Mouse (Mus musculus): ENCODE data around the gene Psmb6. TPM values are rescaled to one million over a fixed set of nuclear protein-coding genes. Genes with fewer than 3 reads are reported as not detected.
"Not testable (repeated sequence)": the region's sequence is repeated elsewhere in the genome, so short reads cannot be mapped to it uniquely, and the experiment has no call there.

Psmb6 gene
- polyA plus RNA-seq, 1 experiment from 2014 or later: 1,140 TPM

DNA sequence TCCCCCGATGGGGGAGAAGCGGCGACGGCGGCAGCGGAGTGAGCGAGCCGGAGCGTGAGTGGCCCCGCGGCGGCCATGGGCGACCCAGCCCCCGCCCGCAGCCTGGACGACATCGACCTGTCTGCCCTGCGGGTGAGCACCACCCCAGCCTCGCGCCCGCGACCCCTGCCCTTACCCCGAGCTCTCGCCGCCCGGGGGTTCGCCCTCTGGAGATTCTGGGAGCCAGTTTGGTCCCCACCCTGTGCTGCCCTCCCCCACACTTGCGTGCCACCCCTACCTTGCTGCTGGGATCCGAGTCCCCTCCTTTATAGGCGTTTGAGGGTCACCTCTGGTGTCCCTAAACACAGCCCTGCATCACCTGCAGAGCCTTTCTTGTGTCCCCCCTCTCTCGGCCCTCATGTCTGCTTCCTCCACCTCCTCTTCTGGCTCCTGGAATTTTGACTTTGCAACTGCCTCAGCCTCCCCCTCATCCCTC lies 37.9 kb downstream of the Psmb6 start:
- WGBS: 0% methylated on average over 24 of the region's 31 CpGs
- DNase-seq (ENCODE audit: low spot score): no peak
- peak overlapping the region; percentile 96 for H3K27ac ChIP-seq
- no peaks in the 10 kb centered on the region for H3K9me3 ChIP-seq (replicated peaks)
- no peaks in the 10 kb centered on the region for H3K27me3 ChIP-seq (ENCODE audit: low read depth, poor library complexity, severe bottlenecking)
- H3K4me1 ChIP-seq: peaks cover 43% of the 10 kb centered on the region
- peak overlapping the region; percentile 93 for H3K4me3 ChIP-seq
- peaks cover 11% of the 10 kb centered on the region for H3K36me3 ChIP-seq

DNA sequence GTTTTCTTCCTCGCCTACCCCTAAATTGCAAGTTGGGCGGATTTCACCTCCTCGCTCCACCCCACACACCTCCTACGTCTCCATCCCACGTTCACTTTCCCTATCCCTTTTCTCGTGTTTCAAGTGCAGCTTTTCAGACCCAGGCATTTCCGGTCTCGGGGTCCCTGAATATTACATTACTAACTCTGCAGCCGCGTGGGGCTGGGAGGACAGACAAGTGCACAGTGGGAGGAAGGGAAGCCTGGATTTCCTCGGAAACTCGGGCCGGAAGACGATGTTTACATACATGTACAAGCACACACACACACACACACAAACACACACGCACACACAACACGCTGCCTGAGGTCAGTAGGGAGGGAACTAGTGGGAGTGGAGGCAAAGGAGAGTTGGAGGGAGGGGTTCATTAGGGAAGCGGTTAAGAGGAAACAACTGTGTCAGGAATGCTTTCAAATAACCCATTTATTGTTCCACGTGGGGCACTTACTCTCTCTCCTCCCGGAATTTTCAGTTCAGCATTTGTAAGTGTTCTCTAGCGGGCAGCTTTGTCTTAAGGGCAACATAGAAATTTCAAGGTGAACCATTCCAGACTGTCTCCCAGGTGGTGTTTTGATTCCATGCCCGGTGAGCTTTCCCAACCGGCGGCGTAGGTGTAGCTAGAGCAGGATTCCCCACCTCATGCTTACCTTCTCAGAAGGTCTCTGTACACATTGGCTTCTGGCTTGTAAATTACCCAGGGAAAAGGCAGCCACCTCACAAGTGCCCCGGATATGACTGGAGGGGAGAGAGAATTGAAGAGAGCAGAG lies 38.5 kb downstream of the Psmb6 start:
- no peaks in the 10 kb centered on the region for H3K9me3 ChIP-seq (replicated peaks)
- peak; percentile 63 for DNase-seq (ENCODE audit: low spot score)
- WGBS: 2% methylated on average over 25 of the region's 25 CpGs
- H3K27ac ChIP-seq: peak overlapping the region; percentile 96
- peaks cover 43% of the 10 kb centered on the region for H3K4me1 ChIP-seq
- peaks cover 16% of the 10 kb centered on the region for H3K36me3 ChIP-seq
- H3K4me3 ChIP-seq: peak overlapping the region; percentile 93
- H3K27me3 ChIP-seq (ENCODE audit: low read depth, poor library complexity, severe bottlenecking): no peaks in the 10 kb centered on the region

DNA sequence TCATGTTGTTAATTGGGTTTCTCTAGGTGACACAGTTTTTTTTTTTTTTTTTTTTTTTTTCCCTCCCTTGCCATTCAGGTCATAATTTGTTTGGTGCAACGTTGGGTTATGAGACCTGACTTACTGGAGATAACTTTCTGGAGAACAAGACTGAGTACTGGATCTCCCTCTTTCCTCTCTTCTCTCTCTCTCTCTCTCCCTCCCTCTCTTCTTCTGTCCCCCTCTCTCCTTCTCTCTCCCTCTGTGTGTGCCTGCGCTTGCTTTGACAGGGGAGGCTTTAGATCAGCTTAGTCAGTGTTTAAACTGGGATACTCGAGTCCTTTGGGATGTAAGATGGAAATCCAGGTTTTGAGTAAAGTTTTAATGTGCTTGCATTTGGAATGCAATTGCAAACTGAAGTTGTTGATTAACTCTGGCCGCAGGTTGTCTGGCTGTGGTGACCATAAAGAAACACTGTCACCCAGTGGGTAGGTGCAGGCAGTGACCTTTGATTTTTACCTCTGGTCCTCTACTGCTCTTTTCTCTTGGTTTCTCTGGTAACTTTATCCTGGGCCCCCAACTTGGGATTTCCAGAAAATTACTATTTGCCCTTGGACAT lies 39.2 kb downstream of the Psmb6 start:
- Histone ChIP-seq H3K4me3 (peak overlapping the region; percentile 93), H3K36me3 (peaks cover 16% of the 10 kb centered on the region), H3K27ac (peak overlapping the region; percentile 96), H3K9me3 (replicated peaks) (no peaks in the 10 kb centered on the region), H3K4me1 (peaks cover 43% of the 10 kb centered on the region), H3K27me3 (ENCODE audit: low read depth, poor library complexity, severe bottlenecking) (no peaks in the 10 kb centered on the region)
- 44% methylated on average over 4 of the region's 4 CpGs for WGBS
- DNase-seq (ENCODE audit: low spot score): no peak

DNA sequence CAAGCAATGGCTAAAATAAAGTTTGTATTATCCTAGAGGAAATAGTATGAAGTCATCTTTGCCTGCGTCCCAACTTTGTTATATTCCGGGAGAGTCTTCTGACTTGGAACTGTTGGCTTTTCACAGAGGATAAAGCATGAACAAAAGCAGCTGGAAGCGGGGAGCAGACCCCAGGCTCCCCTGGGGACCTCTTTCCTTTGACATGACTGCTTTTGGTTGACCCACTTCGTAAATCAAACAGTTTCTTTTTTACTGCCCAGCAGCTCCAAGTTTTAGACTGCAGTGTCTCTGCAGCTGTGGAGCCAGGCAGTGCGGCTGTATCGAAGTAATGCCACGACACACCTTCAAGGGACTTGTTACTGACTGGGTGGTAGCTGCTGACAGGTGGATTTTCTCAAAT lies 41.4 kb downstream of the Psmb6 start:
- no peak overlapping the region for H3K27ac ChIP-seq
- H3K4me1 ChIP-seq: peaks cover 43% of the 10 kb centered on the region
- 77% methylated on average over 7 of the region's 7 CpGs for WGBS
- no peak for DNase-seq (ENCODE audit: low spot score)
- H3K9me3 ChIP-seq (replicated peaks): no peaks in the 10 kb centered on the region
- H3K27me3 ChIP-seq (ENCODE audit: low read depth, poor library complexity, severe bottlenecking): no peaks in the 10 kb centered on the region
- H3K4me3 ChIP-seq: no peak overlapping the region
- H3K36me3 ChIP-seq: peaks cover 16% of the 10 kb centered on the region

DNA sequence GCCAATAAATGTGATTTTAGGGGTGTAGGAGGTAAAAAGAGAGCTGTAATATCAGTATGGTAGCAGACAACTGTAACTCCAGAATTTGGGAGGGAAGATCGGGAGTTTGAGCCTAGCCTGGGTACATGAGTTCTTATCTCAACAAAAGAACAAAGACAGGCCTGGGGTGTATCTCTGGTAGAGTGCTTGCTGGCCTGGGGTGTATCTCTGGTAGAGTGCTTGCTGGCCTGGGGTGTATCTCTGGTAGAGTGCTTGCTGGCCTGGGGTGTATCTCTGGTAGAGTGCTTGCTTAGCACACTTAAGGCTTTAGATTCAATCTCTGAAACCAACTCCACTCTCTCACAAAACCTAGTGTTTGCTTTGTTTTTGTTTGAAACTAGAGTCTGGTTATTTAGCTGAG lies 45.4 kb downstream of the Psmb6 start:
- H3K27me3 ChIP-seq (ENCODE audit: low read depth, poor library complexity, severe bottlenecking); H3K27ac ChIP-seq; H3K4me3 ChIP-seq; DNase-seq (ENCODE audit: low spot score); H3K9me3 ChIP-seq (replicated peaks): not testable (repeated sequence)
- Histone ChIP-seq H3K36me3 (peaks cover 20% of the 10 kb centered on the region), H3K4me1 (peaks cover 20% of the 10 kb centered on the region)
- WGBS: 93% methylated on average over 1 of the region's 1 CpGs

DNA sequence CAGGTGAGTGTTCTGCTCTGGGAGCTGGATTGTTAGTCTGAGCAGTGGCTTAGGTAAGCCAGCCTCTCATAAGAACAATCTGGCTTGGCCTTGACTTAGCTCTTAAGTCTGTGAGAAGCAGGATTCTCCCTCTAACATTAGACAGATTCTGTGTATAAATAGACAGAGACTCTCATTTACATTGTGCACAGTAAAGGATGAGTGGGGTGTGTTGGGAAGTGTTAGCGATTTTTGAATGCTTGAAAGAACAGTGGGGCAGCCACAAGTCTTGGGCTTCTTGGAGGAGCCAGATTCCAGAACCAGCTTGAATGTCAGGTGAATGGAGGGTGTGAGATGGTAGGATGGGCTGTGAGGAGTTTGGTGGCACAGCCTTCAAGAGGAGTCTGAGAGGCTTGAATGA lies 46.5 kb downstream of the Psmb6 start:
- WGBS: 85% methylated on average over 1 of the region's 1 CpGs
- Histone ChIP-seq H3K36me3 (peaks cover 18% of the 10 kb centered on the region), H3K27ac (no peak overlapping the region), H3K4me1 (peaks cover 10% of the 10 kb centered on the region), H3K4me3 (no peak overlapping the region), H3K9me3 (replicated peaks) (no peaks in the 10 kb centered on the region), H3K27me3 (ENCODE audit: low read depth, poor library complexity, severe bottlenecking) (no peaks in the 10 kb centered on the region)
- DNase-seq (ENCODE audit: low spot score): no peak

DNA sequence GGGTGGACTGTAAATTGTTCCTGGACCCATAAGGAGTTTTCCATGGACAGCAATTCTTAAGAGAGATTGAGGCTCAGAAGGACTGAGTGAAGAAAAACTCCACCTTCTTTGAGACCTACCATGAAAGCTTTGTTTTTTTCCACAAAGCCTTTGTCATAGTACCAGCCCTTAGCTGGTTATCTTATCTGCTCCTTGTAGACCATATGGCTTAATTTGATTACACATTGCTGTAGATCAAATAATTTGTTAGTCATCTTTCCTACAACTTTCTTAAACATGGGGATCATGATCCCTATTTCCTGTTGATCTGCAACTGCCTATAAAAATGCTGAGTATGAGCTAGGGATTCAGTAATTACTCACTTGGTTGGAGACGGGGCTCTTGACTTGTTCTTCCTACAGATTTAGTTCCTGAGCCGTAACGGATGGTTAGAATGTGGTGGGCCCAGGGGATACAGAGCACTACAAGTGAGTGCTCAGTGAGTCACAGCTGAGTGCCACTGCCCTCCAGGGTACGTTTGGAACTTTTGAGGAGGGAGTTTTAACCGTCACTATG lies 47.3 kb downstream of the Psmb6 start:
- H3K36me3 ChIP-seq: peaks cover 13% of the 10 kb centered on the region
- H3K4me1 ChIP-seq: 0 out of 2 replicates have a peak, but pooled peaks cover 4% of the 10 kb centered on the region
- DNase-seq (ENCODE audit: low spot score): no peak
- no peaks in the 10 kb centered on the region for H3K27me3 ChIP-seq (ENCODE audit: low read depth, poor library complexity, severe bottlenecking)
- no peaks in the 10 kb centered on the region for H3K9me3 ChIP-seq (replicated peaks)
- WGBS: 74% methylated on average over 5 of the region's 5 CpGs
- no peak overlapping the region for H3K27ac ChIP-seq
- H3K4me3 ChIP-seq: no peak overlapping the region

DNA sequence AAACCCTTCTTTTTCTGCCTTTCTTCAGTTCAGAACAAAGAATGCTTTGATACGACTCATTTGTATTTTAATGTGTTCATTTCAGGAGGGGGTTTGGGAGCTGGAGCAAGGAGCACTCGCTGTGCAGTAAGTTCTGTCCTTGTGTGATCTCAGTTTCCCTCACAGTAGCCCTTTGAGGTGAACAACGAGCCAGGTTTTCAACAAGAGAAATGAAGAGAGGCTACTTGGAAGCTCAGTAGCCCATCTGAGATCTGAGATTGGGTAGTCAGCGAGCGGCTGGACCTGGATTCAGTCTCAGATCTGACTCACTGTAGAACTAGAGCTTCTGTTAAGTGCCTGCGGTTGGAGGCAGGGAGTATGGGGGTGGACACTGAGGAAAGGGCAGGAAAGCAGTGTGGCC lies 48.7 kb downstream of the Psmb6 start:
- Histone ChIP-seq H3K9me3 (replicated peaks) (no peaks in the 10 kb centered on the region), H3K27me3 (ENCODE audit: low read depth, poor library complexity, severe bottlenecking) (no peaks in the 10 kb centered on the region), H3K27ac (no peak overlapping the region), H3K4me1 (0 out of 2 replicates have a peak, but pooled peaks cover 4% of the 10 kb centered on the region), H3K4me3 (no peak overlapping the region), H3K36me3 (0 out of 2 replicates have a peak, but pooled peaks cover 4% of the 10 kb centered on the region)
- no peak for DNase-seq (ENCODE audit: low spot score)
- WGBS: 91% methylated on average over 6 of the region's 6 CpGs

DNA sequence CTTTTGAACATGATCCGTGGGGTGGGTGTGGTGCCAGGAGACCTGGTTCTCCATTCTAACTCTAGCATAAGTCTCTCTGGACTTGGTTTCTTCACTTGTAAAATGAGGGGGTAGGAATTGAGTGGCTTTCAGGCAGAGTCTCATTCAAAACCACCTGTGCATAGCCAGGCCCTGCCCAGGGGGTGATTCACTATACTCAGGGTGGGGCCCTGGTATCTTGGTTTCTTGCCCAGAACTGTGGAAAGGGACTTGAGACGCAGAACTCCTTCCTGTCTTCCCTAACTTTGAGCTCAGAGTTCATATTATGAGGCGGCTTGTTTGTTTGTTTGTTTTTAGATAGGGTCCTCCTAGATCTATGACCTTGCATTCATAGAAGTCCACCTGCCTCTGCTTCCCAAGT lies 52.0 kb downstream of the Psmb6 start:
- Histone ChIP-seq H3K9me3 (replicated peaks) (no peaks in the 10 kb centered on the region), H3K36me3 (peaks cover 6% of the 10 kb centered on the region), H3K4me1 (peaks cover 22% of the 10 kb centered on the region), H3K27ac (no peak overlapping the region), H3K27me3 (ENCODE audit: low read depth, poor library complexity, severe bottlenecking) (no peaks in the 10 kb centered on the region), H3K4me3 (no peak overlapping the region)
- WGBS: 95% methylated on average over 3 of the region's 3 CpGs
- DNase-seq (ENCODE audit: low spot score): no peak

Other genes starting within 250 kb of the Psmb6 start
- 0.06 TPM in 1 of 2 replicates, not detected in the other for gene Alox12e, start 202.7 kb upstream of the Psmb6 start, polyA plus RNA-seq (2016; fragmentation: Nextera tagmentation; extraction: Ambion mirVana)
- not detected in 2 replicates for gene Alox15, start 173.3 kb upstream of the Psmb6 start, polyA plus RNA-seq (2016; fragmentation: Nextera tagmentation; extraction: Ambion mirVana)
- gene Pelp1, start 115.3 kb upstream of the Psmb6 start, polyA plus RNA-seq (2016; fragmentation: Nextera tagmentation; extraction: Ambion mirVana): 63.0 and 65.1 TPM in 2 replicates
- 24.6 and 25.5 TPM in 2 replicates for gene Arrb2, start 92.7 kb upstream of the Psmb6 start, polyA plus RNA-seq (2016; fragmentation: Nextera tagmentation; extraction: Ambion mirVana)
- gene Med11, start 73.4 kb upstream of the Psmb6 start, polyA plus RNA-seq (2016; fragmentation: Nextera tagmentation; extraction: Ambion mirVana): 48.4 and 51.5 TPM in 2 replicates
- gene Zmynd15, start 65.9 kb upstream of the Psmb6 start, polyA plus RNA-seq (2016; fragmentation: Nextera tagmentation; extraction: Ambion mirVana): 0.09 TPM in 1 of 2 replicates, not detected in the other
- 0.49 TPM in 2 replicates for gene Cxcl16, start 65.4 kb upstream of the Psmb6 start, polyA plus RNA-seq (2016; fragmentation: Nextera tagmentation; extraction: Ambion mirVana)
- gene Tm4sf5, start 20.1 kb upstream of the Psmb6 start, polyA plus RNA-seq (2016; fragmentation: Nextera tagmentation; extraction: Ambion mirVana): 0.98 and 1.2 TPM in 2 replicates
- 0.30 TPM in 1 of 2 replicates, not detected in the other for gene Vmo1, start 10.8 kb upstream of the Psmb6 start, polyA plus RNA-seq (2016; fragmentation: Nextera tagmentation; extraction: Ambion mirVana)
- gene Gltpd2, start 6.2 kb upstream of the Psmb6 start, polyA plus RNA-seq (2016; fragmentation: Nextera tagmentation; extraction: Ambion mirVana): 0.16 and 0.19 TPM in 2 replicates
- not detected in 2 replicates for gene Gm40193, start 7.6 kb downstream of the Psmb6 start, polyA plus RNA-seq (2016; fragmentation: Nextera tagmentation; extraction: Ambion mirVana)
- gene Pld2, start 14.7 kb downstream of the Psmb6 start, polyA plus RNA-seq (2016; fragmentation: Nextera tagmentation; extraction: Ambion mirVana): 1.4 and 2.0 TPM in 2 replicates
- 15.1 and 17.2 TPM in 2 replicates for gene Mink1, start 37.5 kb downstream of the Psmb6 start, polyA plus RNA-seq (2016; fragmentation: Nextera tagmentation; extraction: Ambion mirVana)
- not detected in 2 replicates for gene 4930544D05Rik, start 90.5 kb downstream of the Psmb6 start, polyA plus RNA-seq (2016; fragmentation: Nextera tagmentation; extraction: Ambion mirVana)
- gene Chrne, start 93.8 kb downstream of the Psmb6 start, polyA plus RNA-seq (2016; fragmentation: Nextera tagmentation; extraction: Ambion mirVana): not detected in 2 replicates
- gene Gp1ba, start 113.8 kb downstream of the Psmb6 start, polyA plus RNA-seq (2016; fragmentation: Nextera tagmentation; extraction: Ambion mirVana): 0.18 and 0.75 TPM in 2 replicates
- gene Rnf167, start 121.9 kb downstream of the Psmb6 start, polyA plus RNA-seq (2016; fragmentation: Nextera tagmentation; extraction: Ambion mirVana): 85.0 and 104 TPM in 2 replicates
- 136 and 160 TPM in 2 replicates for gene Slc25a11, start 122.1 kb downstream of the Psmb6 start, polyA plus RNA-seq (2016; fragmentation: Nextera tagmentation; extraction: Ambion mirVana)
- 2,132 and 2,568 TPM in 2 replicates for gene Pfn1, start 129.3 kb downstream of the Psmb6 start, polyA plus RNA-seq (2016; fragmentation: Nextera tagmentation; extraction: Ambion mirVana)
- 67.8 and 75.6 TPM in 2 replicates for gene Eno3, start 131.8 kb downstream of the Psmb6 start, polyA plus RNA-seq (2016; fragmentation: Nextera tagmentation; extraction: Ambion mirVana)
- gene Spag7, start 144.0 kb downstream of the Psmb6 start, polyA plus RNA-seq (2016; fragmentation: Nextera tagmentation; extraction: Ambion mirVana): 182 and 196 TPM in 2 replicates
- 8.9 and 11.6 TPM in 2 replicates for gene Camta2, start 162.7 kb downstream of the Psmb6 start, polyA plus RNA-seq (2016; fragmentation: Nextera tagmentation; extraction: Ambion mirVana)
- gene Inca1, start 174.8 kb downstream of the Psmb6 start, polyA plus RNA-seq (2016; fragmentation: Nextera tagmentation; extraction: Ambion mirVana): 1.1 and 1.2 TPM in 2 replicates
- gene Kif1c, start 175.2 kb downstream of the Psmb6 start, polyA plus RNA-seq (2016; fragmentation: Nextera tagmentation; extraction: Ambion mirVana): 2.0 and 2.2 TPM in 2 replicates
- gene Zfp3, start 238.8 kb downstream of the Psmb6 start, polyA plus RNA-seq (2016; fragmentation: Nextera tagmentation; extraction: Ambion mirVana): 3.0 and 5.1 TPM in 2 replicates

Data from limb, embryonic 10.5 days (tissue).